Mouse (Mus musculus) CD4-positive, CD25-positive, alpha-beta regulatory T cell, adult 9 weeks (primary cell): ENCODE measurements around the gene Lbhd1. TPM values are rescaled to one million over a fixed set of nuclear protein-coding genes. Genes with fewer than 3 reads are reported as not detected.

Experiments
- polyA plus RNA-seq: library from polyadenylated mRNA; unstranded; fragments of 100-300 nt; shearing (Covaris generic); gene quantifications from one replicate; pipeline ENCODE4 v1.2.1, GENCODE M21; 2017

Gene Lbhd1
- polyA plus RNA-seq, 1 experiment from 2014 or later, result 88.4 TPM

Other genes starting within 250 kb of the Lbhd1 start
- not detected for gene Chrm1, start 219.9 kb upstream of the Lbhd1 start, polyA plus RNA-seq
- 89.7 TPM for gene Slc3a2, start 160.4 kb upstream of the Lbhd1 start, polyA plus RNA-seq
- gene Wdr74, start 147.9 kb upstream of the Lbhd1 start, polyA plus RNA-seq, result 107 TPM
- gene 1700092M07Rik, start 143.0 kb upstream of the Lbhd1 start, polyA plus RNA-seq, result 1.3 TPM
- 183 TPM for gene Stx5a, start 142.3 kb upstream of the Lbhd1 start, polyA plus RNA-seq
- 267 TPM for gene Nxf1, start 126.7 kb upstream of the Lbhd1 start, polyA plus RNA-seq
- gene Tmem223, start 112.7 kb upstream of the Lbhd1 start, polyA plus RNA-seq, result 114 TPM
- gene Tmem179b, start 109.3 kb upstream of the Lbhd1 start, polyA plus RNA-seq, result 189 TPM
- gene Taf6l, start 97.3 kb upstream of the Lbhd1 start, polyA plus RNA-seq, result 4.1 TPM
- 194 TPM for gene Polr2g, start 85.2 kb upstream of the Lbhd1 start, polyA plus RNA-seq
- 4.8 TPM for gene Zbtb3, start 81.2 kb upstream of the Lbhd1 start, polyA plus RNA-seq
- 52.7 TPM for gene Ttc9c, start 64.4 kb upstream of the Lbhd1 start, polyA plus RNA-seq
- 5.2 TPM for gene Hnrnpul2, start 63.7 kb upstream of the Lbhd1 start, polyA plus RNA-seq
- gene AC129217.1, start 54.0 kb upstream of the Lbhd1 start, polyA plus RNA-seq, result not detected
- 120 TPM for gene Bscl2, start 46.3 kb upstream of the Lbhd1 start, polyA plus RNA-seq
- gene Gng3, start 44.5 kb upstream of the Lbhd1 start, polyA plus RNA-seq, result 0.36 TPM
- 0.11 TPM for gene Lrrn4cl, start 33.0 kb upstream of the Lbhd1 start, polyA plus RNA-seq
- gene Ubxn1, start 12.2 kb upstream of the Lbhd1 start, polyA plus RNA-seq, result 163 TPM
- gene Uqcc3, start 2.8 kb upstream of the Lbhd1 start, polyA plus RNA-seq, result 103 TPM
- gene Gm49403, start 198 bp downstream of the Lbhd1 start, polyA plus RNA-seq, result not detected
- 66.5 TPM for gene 1810009A15Rik, start 5.1 kb downstream of the Lbhd1 start, polyA plus RNA-seq
- not detected for gene Gm49416, start 5.2 kb downstream of the Lbhd1 start, polyA plus RNA-seq
- gene Ints5, start 9.3 kb downstream of the Lbhd1 start, polyA plus RNA-seq, result 38.9 TPM
- 138 TPM for gene Ganab, start 14.3 kb downstream of the Lbhd1 start, polyA plus RNA-seq
- 27.6 TPM for gene B3gat3, start 36.6 kb downstream of the Lbhd1 start, polyA plus RNA-seq
- gene Rom1, start 45.6 kb downstream of the Lbhd1 start, polyA plus RNA-seq, result 10.9 TPM
- 59.8 TPM for gene Eml3, start 45.8 kb downstream of the Lbhd1 start, polyA plus RNA-seq
- gene Mta2, start 58.1 kb downstream of the Lbhd1 start, polyA plus RNA-seq, result 130 TPM
- 49.0 TPM for gene Tut1, start 70.1 kb downstream of the Lbhd1 start, polyA plus RNA-seq
- 342 TPM for gene Eef1g, start 83.3 kb downstream of the Lbhd1 start, polyA plus RNA-seq
- 81.5 TPM for gene Ahnak, start 105.6 kb downstream of the Lbhd1 start, polyA plus RNA-seq
- not detected for gene Scgb1a1, start 204.2 kb downstream of the Lbhd1 start, polyA plus RNA-seq